Mouse (Mus musculus): ENCODE results near the gene Dusp1.

Gene Dusp1

DNA sequence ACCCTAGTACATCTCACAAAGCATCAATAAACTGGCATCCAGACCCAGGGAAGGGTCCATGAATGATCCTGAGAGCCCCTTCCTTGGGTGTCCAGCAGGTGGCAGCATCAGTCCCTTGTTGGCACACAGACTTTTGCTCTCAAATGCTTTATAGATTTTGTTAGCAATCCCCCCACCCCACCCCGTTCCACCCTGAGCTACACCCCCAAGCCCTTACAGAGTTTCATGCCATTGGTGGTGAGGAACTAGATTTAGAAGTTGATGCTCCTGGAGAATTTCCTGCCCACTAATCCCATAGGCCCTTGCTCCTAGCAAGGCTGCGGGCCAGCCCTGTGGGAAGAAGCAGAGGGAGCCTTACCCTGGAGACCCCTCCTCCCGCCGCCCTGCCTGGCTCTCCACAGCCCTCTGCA is 95.2 kb downstream of the Dusp1 start:
- in situ Hi-C loops (cut with MboI, MseI): loop anchor here (5.0 kb wide), 1 partner anchor 171 kb away; no protein-coding TSS in a partner anchor

DNA sequence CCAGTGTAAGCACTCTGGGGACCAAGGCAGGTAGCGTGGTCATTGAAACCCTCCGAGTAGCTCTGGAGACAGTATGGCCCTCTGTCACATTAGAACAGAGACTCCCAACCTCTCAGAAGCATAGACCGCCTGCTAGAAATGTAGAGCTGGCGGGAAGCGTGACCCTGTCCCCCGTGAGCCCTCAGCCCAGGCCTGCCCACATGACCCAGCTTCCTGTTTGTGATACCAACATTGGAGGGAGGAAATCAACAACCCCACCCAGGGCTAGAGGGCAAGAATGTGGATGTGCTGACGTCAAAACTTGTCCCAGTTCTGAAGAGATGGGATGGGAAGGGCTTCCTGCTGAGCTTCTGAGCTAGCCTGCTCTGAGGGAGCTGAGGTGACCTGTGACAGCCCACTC is 97.0 kb downstream of the Dusp1 start:
- in situ Hi-C loops (cut with MboI, MseI): loop anchor here (5.0 kb wide), 1 partner anchor 172 kb away; no protein-coding TSS in a partner anchor

DNA sequence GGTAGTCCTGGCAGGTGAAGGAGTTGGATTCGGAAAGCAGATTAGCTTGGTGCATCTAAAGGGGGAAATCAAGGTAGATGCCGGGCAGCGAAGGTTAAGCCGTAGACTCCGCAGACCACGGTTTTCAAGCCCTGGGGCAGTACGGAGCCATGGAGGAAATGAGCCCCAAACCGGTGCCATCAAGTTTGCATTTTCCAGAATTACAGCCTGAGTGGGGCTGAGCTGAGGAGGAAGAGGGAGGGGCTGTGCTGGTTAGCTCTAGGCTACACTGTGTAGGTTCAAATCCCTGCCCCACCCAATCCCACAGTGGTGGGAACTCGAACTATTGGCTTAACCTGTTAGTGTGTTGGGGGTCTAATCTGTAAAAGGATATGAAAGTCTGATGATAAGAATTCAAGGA is 97.4 kb downstream of the Dusp1 start:
- in situ Hi-C loops (cut with MboI, MseI): no loop called here

DNA sequence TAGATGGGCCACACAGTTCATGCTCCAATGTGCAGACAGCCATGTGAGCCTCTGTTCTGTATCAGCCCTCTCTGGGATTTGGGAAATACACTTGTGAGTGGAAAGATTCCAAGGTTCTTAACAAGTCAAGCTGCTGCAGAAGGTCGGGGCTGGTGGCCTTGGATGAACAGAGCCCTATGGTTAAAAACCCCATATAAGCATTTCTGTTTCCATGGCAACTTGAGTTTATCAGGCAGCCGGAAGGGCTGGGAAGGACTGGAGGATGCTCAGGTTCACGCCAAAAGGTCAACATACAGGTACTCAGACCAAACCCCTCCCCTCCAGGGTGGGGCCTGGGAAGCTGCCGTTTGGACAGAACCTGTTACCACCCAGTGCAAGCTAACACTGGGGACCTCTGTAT is 97.9 kb downstream of the Dusp1 start:
- in situ Hi-C loops (cut with MboI, MseI): no loop called here

DNA sequence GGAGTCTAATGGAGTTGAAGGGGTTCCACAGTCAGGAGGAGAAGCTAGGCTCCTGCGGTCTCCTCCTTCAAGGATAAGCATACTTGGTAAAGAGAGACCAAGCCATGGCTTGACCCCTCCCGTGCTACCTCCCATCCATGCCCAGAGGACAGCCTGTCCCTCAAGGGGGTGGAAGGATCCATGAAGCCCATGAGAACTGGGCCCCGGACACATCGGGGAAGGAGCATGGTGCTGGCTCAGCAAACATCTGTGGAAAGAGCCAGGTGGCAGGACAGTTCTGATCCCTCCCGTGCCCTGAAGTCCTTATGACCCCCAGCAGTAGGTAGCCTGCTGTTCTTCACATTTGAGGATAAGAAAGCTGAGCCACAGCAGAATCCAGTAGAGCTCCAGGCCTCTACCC is 98.5 kb downstream of the Dusp1 start:
- in situ Hi-C loops (cut with MboI, MseI): no loop called here

DNA sequence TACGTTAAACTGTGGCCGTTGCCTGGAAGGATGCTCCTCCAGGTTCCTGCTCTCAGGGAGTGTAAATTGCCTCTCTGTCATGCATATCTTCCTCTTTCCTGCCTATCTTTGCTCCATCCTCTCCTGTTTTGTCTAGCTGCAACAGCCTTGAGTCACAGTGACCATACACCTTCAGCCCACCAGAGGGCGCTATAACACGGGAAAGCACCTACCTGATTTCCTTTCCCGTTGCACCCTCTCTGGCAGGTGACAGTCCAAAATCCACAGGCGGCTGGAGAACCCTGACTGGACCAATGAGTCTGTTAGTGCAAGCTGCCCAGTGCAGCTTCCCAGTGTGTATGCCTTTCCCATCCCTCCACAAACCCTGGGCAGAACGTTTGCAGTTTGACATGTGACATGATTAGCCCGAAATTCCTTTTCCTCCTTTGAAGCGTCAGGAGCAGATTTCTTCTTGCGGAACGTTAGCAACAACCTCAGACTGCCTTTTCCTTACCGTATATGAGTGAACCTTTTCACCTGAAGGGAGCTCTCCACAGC is 99.2 kb downstream of the Dusp1 start:
- in situ Hi-C loops (cut with MboI, MseI): no loop called here

DNA sequence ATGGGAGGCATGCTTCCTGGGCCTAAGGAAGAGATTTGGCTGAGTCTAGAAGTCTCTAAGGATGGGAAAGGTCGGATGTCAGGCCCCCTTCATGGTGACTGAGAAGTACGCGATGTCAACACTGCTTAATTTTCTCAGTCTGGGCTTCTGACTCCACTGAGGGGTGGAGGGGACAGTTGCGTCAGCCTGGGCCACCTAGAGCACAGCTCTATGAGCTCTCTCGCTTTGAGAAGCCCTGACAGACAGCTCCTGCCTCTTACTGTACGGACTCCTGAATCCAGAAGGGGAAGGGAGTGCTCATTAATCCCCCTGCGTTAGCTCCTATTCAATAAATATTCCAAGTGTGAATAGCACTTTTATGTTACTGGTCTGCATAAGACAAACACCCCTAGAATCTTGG is 103.9 kb downstream of the Dusp1 start:
- in situ Hi-C loops (cut with MboI, MseI): no loop called here

DNA sequence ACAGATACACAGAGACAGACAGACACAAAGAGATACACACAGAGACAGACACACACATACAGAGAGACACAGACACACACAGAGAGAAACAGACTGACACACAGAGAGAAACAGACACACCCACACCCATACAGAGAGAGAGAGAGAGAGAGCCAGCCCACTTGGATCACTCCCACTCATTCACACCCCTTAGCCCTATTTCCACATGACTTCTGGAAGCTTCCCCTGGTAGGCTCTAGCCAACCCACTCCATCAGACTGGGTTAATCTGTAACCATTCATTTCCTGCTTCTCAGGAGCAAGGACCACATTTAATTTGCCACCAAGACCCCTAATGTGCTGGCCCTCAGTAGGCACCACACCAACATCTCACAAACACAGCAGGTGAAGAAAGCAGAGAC is 104.4 kb downstream of the Dusp1 start:
- in situ Hi-C loops (cut with MboI, MseI): no loop called here

Measured in T-helper 1 cell (primary cell).